Mouse (Mus musculus) C2C12 (cell line): ENCODE measurements around the gene Plekhm2.

ENCODE experiments used
- CTCF ChIP-seq: IDR thresholded peaks from one replicate; pipeline ENCODE4 v1.5.1; 2011; ENCODE audit not compliant: control insufficient read depth, insufficient read depth, insufficient read length
- MAX ChIP-seq: IDR thresholded peaks from one replicate; pipeline ENCODE4 v1.6.1; 2011; ENCODE audit warnings: mild to moderate bottlenecking, control low read depth
- USF1 ChIP-seq: IDR thresholded peaks from one replicate; pipeline ENCODE4 v1.6.1; 2011; ENCODE audit warnings: low read depth, mild to moderate bottlenecking, control low read depth, moderate library complexity

- TF ChIP-seq CTCF: no peak
- TF ChIP-seq USF1: no peak
- TF ChIP-seq MAX: no peak
Observed at GRCm38 (mm10) chr4:141647187-141647586, 17.5 kb downstream of the Plekhm2 start.
